Mouse (Mus musculus): ENCODE data around the gene Kif1b.

Gene Kif1b

DNA sequence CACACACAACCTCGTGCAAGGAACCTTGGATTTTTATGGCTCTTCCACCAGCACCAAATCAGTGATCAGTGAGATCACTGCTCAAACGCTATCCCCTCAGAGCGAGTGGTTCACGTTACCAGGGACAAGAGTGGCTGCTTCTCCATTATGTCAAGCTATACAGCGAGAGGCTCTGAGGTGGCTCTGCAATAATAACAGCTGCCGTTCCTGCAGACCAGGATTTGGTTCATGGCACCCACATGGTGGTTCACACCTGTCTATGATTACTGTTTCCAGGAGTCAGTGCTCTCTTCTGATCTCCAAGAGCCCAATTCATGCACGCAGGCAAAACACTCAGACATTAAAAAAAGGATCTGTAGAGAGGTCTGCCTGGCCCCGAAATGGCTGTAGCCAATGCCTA is 169.0 kb downstream of the Kif1b start:
- no peak for DNase-seq (ENCODE audit: low spot score in 2 of 2)

DNA sequence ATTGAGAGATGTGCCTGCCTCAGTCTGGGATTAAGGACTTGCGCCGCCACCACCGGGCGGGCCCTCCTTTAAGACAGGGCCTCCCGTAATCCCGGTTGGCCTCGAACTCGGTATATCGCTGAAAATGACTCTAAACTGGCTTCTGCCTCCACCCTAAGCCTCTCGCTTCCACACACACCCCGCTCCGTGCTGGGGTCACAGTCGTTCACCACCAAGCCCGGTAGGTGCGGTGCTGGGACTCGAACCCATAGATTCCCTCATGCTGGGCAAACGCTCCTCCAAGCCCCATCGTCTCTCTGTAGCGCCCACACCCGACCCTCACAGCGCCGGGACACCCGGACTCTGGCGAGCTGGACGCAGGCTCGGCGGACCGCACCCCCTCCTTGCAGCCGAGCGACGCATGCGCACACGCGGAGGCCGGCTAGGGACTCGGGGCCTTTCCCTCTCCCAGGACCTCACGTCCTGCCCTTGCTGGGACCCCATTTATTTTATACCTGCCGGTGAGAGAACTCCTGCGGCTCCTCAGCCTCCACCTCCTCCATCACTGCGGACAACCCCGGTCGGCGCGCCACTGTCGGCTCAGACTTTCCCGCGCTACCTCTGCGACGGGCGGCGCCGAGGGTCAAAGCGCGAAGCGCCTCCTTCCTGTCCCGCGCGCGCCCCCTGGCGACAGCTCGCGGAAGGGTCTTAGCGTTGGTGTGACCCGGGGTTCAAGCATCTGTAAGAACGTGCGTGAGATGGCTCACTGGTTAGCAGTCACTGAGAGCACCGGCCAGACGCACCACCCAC is 170.3 kb downstream of the Kif1b start, which contains the start of gene Cenps:
Cenps (minus strand) TSS at position 648 of the 789 bp plus-strand sequence.
- peak; percentile 87 to 88 for DNase-seq (ENCODE audit: low spot score in 2 of 2)

DNA sequence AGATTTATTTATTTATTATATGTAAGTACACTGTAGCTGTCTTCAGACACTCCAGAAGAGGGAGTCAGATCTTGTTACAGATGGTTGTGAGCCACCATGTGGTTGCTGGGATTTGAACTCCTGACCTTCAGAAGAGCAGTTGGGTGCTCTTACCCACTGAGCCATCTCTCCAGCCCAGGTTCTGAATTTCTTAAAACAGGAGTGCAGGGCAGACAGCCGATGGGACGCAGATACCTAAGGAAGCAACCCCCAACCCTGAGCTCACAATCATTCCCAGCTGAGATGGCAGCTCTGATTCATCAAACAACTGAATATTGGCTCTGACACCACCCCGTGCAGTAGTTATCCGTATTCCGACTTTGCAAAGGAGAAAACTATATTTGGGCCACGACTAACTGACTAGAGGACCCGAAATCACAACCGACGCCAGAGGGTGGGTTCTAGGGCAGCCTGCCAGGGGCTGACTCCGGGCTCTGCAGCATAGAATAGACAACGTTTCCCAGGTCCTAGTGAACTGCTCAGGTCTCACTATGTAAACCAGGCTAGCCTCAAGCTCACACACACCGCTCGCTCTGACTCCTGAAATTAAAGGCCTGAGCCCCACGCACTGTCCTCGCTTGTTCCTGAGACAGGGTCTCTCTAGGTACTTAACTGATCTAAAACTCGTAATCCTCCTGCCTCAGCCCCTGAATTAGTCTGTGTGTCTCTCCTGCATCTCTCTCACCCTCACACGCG is 171.2 kb downstream of the Kif1b start:
- DNase-seq (ENCODE audit: low spot score in 2 of 2) = no peak

DNA sequence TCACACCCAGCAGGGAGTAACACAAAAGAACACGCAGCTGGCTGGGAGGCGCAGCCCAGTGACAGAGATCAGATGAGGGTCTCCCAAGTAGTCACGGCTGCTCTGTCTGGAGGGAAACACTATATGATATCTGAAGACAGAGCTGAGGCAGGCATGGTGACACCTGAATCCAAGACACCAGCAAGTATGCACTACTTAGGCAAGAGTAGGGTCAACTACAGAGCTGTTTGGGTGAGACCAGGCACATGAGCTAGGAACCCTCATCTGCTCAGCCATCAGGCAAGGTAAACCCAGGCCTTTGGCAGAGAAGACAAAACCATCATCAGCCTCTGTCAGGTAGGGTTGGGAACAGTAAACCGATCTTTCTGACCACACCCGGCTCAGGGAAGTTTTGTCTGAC is 174.1 kb downstream of the Kif1b start:
- DNase-seq (ENCODE audit: low spot score in 2 of 2) = no peak

DNA sequence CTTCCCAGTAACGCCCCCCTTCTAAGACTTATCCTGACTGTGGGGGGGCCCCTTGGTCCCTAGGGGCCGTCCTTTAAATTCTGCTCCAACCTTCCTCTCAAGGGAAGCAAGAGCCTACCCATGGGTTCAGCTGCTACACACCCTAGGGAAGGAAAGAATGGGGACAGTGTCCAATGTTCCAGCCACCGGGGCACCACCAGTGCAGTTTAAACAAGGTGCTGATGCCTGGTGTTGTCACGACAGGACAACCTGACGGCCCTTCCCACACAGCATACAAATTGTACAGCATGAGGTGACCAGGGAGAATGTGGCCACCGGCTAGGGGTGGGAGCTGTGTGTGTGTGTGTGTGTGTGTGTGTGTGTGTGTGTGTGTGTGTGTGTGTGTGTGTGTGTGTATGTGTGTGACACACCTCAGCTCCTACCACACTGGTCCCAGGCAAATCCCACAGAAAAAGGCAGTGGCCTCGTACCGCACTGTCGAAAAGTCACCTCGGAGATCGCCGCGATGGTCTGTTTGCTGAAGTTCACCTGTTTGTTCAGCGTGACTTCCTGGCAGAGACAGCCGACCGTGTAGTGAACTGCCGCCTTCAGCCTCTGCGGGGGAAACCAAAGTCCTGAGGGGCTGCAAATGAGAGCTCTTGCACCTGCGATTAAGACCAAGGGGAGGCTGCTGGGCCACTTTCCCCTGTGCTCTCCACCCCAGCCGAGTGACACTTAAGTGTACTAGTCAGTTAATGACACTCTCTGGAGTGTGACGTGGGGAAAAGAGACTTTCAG is 175.5 kb downstream of the Kif1b start:
- DNase-seq (ENCODE audit: low spot score in 2 of 2) = no peak

DNA sequence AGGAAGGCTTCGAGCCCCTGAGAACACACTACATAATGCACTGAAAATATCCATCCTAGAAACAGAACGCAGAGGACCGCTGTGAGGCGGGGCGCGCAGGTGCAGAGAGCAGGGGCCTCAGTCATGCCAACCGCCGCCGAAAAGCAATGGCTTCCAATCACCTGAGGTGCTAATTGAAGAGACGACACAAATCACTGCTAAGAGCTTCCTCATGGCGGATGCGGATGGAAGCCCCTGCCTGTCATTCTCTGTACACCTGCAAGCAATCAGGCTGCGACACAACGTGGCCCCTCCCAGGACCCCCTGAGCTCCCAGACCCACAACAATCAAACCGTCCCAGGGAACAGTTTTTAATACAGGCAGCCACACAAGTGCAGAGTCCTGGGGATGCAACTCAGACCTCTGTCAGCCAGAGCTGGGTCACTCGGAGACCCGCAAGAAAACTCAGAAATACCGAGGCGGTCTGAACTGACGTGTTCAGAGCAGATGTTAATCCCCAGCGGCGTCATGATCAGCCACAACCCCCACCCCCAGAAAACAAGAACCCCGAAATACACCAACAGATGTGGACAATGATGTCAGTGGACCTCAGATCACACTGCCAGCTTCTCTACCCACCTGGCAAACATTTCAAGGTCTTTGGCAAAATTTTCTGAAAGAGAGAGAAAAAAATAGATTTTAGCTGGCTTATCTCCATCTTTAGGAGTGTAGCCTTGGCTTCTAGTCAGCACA is 176.3 kb downstream of the Kif1b start:
- no peak for DNase-seq (ENCODE audit: low spot score in 2 of 2)

DNA sequence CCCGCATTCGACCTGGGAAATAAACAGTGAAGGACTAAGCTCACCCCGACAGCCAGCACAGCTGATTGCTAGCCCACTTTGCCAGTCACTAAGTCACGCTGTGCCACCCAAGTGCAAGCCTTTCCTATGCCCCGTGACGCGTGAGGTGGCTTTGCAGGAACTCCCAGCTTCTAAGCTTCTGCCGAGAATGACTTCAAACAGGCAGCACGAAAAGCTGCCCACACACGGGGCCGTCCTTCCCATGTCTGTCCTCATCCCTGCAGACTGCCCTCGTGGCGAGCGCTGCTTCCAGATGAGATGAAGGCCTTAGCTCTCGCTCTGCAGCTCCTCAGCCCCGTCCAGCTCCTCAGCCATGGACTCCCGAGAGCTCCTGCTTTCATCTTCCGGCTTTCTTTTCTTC is 179.0 kb downstream of the Kif1b start:
- DNase-seq (ENCODE audit: low spot score in 2 of 2) = no peak

DNA sequence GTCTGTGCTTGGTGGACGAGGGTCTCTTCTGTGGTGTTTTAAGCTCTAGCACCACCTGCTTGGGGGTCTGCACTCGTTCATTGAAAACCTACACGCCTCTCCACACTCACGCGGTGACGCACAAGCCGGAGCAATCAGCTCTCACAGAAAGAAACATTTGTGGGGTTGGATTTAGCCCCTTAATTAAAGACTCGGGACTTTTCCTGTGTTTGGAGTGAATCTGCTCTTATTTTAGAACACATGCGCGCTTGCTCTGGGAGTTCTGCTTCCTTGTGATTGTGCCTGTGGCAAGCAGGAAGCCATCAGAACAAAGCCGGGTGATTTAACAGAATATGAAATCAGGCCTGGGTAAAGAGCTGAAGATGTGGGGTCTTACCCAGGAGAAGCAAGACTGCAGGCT is 180.8 kb downstream of the Kif1b start, which contains the start of gene Cort:
Cort (minus strand) TSS at position 101 of the 400 bp plus-strand sequence.
- DNase-seq (ENCODE audit: low spot score in 2 of 2) = no peak

All from frontal cortex, postnatal 25 days (tissue).